Mouse (Mus musculus) midbrain, embryonic 14.5 days (tissue): ENCODE results near the gene Oit3. TPM values are rescaled to one million over a fixed set of nuclear protein-coding genes. Genes with fewer than 3 reads are reported as not detected.
A peak's percentile ranks its signal among the peaks of the same experiment; 100 is the strongest.

Source experiments
- ATAC-seq: fragments of 200-750 bp; cut with Nextera tagmentation; 2 replicates; pipeline ENCODE4 v1.8.0; 2017; ENCODE audit warnings: moderate number of reproducible peaks, moderate library complexity; ENCODE audit not compliant: low FRiP score, low TSS enrichment
- DNase-seq: peaks from one replicate; pipeline ENCODE4 v3.0.0-alpha.2; 2015
- H3K27ac ChIP-seq: fragments of 300-500 bp; sonication (generic); replicated peaks from 2 replicates; pipeline ENCODE4 v1.5.1; 2014; ENCODE audit warnings: mild to moderate bottlenecking, low read depth, low read length, moderate library complexity
- H3K27me3 ChIP-seq: fragments of 300-500 bp; sonication (generic); 2 replicates; pipeline ENCODE4 v1.6.1; 2014; ENCODE audit warnings: low read length, control low read depth, mixed read lengths; ENCODE audit not compliant: control insufficient read depth, insufficient read depth
- H3K36me3 ChIP-seq: fragments of 300-500 bp; sonication (generic); 2 replicates; pipeline ENCODE4 v1.6.1; 2014; ENCODE audit warnings: low read length, control low read depth; ENCODE audit not compliant: control insufficient read depth, insufficient read depth
- H3K4me1 ChIP-seq: fragments of 300-500 bp; sonication (generic); 2 replicates; pipeline ENCODE4 v1.6.1; 2014; ENCODE audit warnings: mild to moderate bottlenecking, antibody characterized with exemption, low read length, control low read depth; ENCODE audit not compliant: control insufficient read depth, insufficient read depth
- H3K4me2 ChIP-seq: fragments of 300-500 bp; sonication (generic); 2 replicates; pipeline ENCODE4 v1.6.1; 2014; ENCODE audit warnings: mild to moderate bottlenecking, low read length, moderate library complexity
- H3K4me3 ChIP-seq: fragments of 300-500 bp; sonication (generic); replicated peaks from 2 replicates; pipeline ENCODE4 v1.5.1; 2014; ENCODE audit warnings: low read depth, low read length
- H3K9ac ChIP-seq: fragments of 300-500 bp; sonication (generic); replicated peaks from 2 replicates; pipeline ENCODE4 v1.6.1; 2014; ENCODE audit warnings: mild to moderate bottlenecking, low read length, moderate library complexity
- H3K9me3 ChIP-seq: fragments of 300-500 bp; sonication (generic); 2 replicates; pipeline ENCODE4 v1.6.1; 2016; ENCODE audit warnings: low read length, control low read depth, mixed read lengths; ENCODE audit not compliant: control insufficient read depth
- WGBS: fragments of 180-500 bp; shearing (Covaris S2); extraction: QIAGEN DNeasy Blood & Tissue Kit; methylation state at CpG from one replicate; pipeline ENCODE4 v1.1.7; 2014; 5-methylcytosine and 5-hydroxymethylcytosine counted together
- polyA plus RNA-seq: library from polyadenylated mRNA; unstranded; fragments of >200 nt; fragmentation: Nextera tagmentation; extraction: Ambion mirVana; gene quantifications from 2 replicates; pipeline ENCODE4 v1.2.1, GENCODE M21; 2014

Gene Oit3
- polyA plus RNA-seq: 0.39 TPM in 1 of 2 replicates, not detected in the other

GRCm38 (mm10) chr10:59441735-59442134 lies at the start of gene Oit3:
Oit3 (minus strand) TSS chr10:59441778.
- Histone ChIP-seq H3K9ac (no peak within 1 kb of the TSS), H3K27ac (no peak within 1 kb of the TSS), H3K36me3 (no peaks in the 10 kb centered on the region), H3K4me3 (no peak within 1 kb of the TSS), H3K4me1 (no peaks in the 10 kb centered on the region), H3K9me3 (no peaks in the 10 kb centered on the region), H3K27me3 (no peaks in the 10 kb centered on the region), H3K4me2 (no peak within 1 kb of the TSS)
- WGBS: 89% methylated on average over 11 of the region's 11 CpGs
- ATAC-seq (no peak), DNase-seq (no peak)

- WGBS: 79% methylated on average over 8 of the region's 8 CpGs
- no peak for ATAC-seq
- H3K27me3 ChIP-seq: no peaks in the 10 kb centered on the region
- peak; percentile 57 for DNase-seq
- H3K4me1 ChIP-seq: no peaks in the 10 kb centered on the region
- no peak overlapping the region for H3K27ac ChIP-seq
- H3K4me3 ChIP-seq: no peak overlapping the region
- H3K36me3 ChIP-seq: no peaks in the 10 kb centered on the region
- H3K4me2 ChIP-seq: no peak overlapping the region
- H3K9me3 ChIP-seq: peaks cover 6% of the 10 kb centered on the region
- no peak overlapping the region for H3K9ac ChIP-seq
Measured at GRCm38 (mm10) chr10:59490920-59491319, 49.3 kb upstream of the Oit3 start.

- H3K4me3 ChIP-seq: no peak overlapping the region
- no peaks in the 10 kb centered on the region for H3K4me1 ChIP-seq
- 92% methylated on average over 1 of the region's 1 CpGs for WGBS
- no peak overlapping the region for H3K9ac ChIP-seq
- H3K9me3 ChIP-seq: peaks cover 6% of the 10 kb centered on the region
- DNase-seq: no peak
- no peaks in the 10 kb centered on the region for H3K27me3 ChIP-seq
- H3K4me2 ChIP-seq: no peak overlapping the region
- no peak overlapping the region for H3K27ac ChIP-seq
- no peak for ATAC-seq
- no peaks in the 10 kb centered on the region for H3K36me3 ChIP-seq
Measured at GRCm38 (mm10) chr10:59489411-59489810, 47.8 kb upstream of the Oit3 start.

GRCm38 (mm10) chr10:59487351-59487750 lies 45.8 kb upstream of the Oit3 start:
- H3K27ac ChIP-seq: no peak overlapping the region
- ATAC-seq (no peak), DNase-seq (no peak)
- no peak overlapping the region for H3K9ac ChIP-seq
- H3K27me3 ChIP-seq: no peaks in the 10 kb centered on the region
- no peaks in the 10 kb centered on the region for H3K4me1 ChIP-seq
- no peak overlapping the region for H3K4me2 ChIP-seq
- peaks cover 6% of the 10 kb centered on the region for H3K9me3 ChIP-seq
- H3K4me3 ChIP-seq: no peak overlapping the region
- WGBS: 85% methylated on average over 2 of the region's 2 CpGs
- H3K36me3 ChIP-seq: no peaks in the 10 kb centered on the region

GRCm38 (mm10) chr10:59484318-59484717 lies 42.7 kb upstream of the Oit3 start:
- Histone ChIP-seq H3K9me3 (no peaks in the 10 kb centered on the region), H3K27ac (no peak overlapping the region), H3K9ac (no peak overlapping the region), H3K4me2 (no peak overlapping the region), H3K36me3 (no peaks in the 10 kb centered on the region), H3K27me3 (no peaks in the 10 kb centered on the region), H3K4me1 (no peaks in the 10 kb centered on the region), H3K4me3 (no peak overlapping the region)
- ATAC-seq (no peak), DNase-seq (no peak)
- WGBS: 91% methylated on average over 6 of the region's 6 CpGs

GRCm38 (mm10) chr10:59481381-59481780 lies 39.8 kb upstream of the Oit3 start:
- Histone ChIP-seq H3K4me2 (no peak overlapping the region), H3K4me3 (no peak overlapping the region), H3K36me3 (no peaks in the 10 kb centered on the region), H3K4me1 (no peaks in the 10 kb centered on the region), H3K27ac (no peak overlapping the region), H3K27me3 (no peaks in the 10 kb centered on the region), H3K9me3 (0 out of 2 replicates have a peak, but pooled peaks cover 3% of the 10 kb centered on the region), H3K9ac (no peak overlapping the region)
- DNase-seq (no peak), ATAC-seq (no peak)
- WGBS: 94% methylated on average over 5 of the region's 5 CpGs

GRCm38 (mm10) chr10:59470451-59470850 lies 28.9 kb upstream of the Oit3 start:
- Histone ChIP-seq H3K4me1 (no peaks in the 10 kb centered on the region), H3K4me2 (no peak overlapping the region), H3K9ac (no peak overlapping the region), H3K9me3 (no peaks in the 10 kb centered on the region), H3K36me3 (0 out of 2 replicates have a peak, but pooled peaks cover 1% of the 10 kb centered on the region), H3K4me3 (no peak overlapping the region), H3K27me3 (no peaks in the 10 kb centered on the region), H3K27ac (no peak overlapping the region)
- 82% methylated on average over 5 of the region's 5 CpGs for WGBS
- ATAC-seq (no peak), DNase-seq (no peak)

GRCm38 (mm10) chr10:59467297-59467696 lies 25.7 kb upstream of the Oit3 start:
- Histone ChIP-seq H3K4me3 (no peak overlapping the region), H3K4me1 (no peaks in the 10 kb centered on the region), H3K4me2 (no peak overlapping the region), H3K36me3 (0 out of 2 replicates have a peak, but pooled peaks cover 4% of the 10 kb centered on the region), H3K9me3 (no peaks in the 10 kb centered on the region), H3K9ac (no peak overlapping the region), H3K27ac (no peak overlapping the region), H3K27me3 (no peaks in the 10 kb centered on the region)
- DNase-seq (no peak), ATAC-seq (no peak)
- 90% methylated on average over 12 of the region's 12 CpGs for WGBS

- Histone ChIP-seq H3K4me2 (no peak overlapping the region), H3K9me3 (no peaks in the 10 kb centered on the region), H3K4me3 (no peak overlapping the region), H3K9ac (no peak overlapping the region), H3K27me3 (no peaks in the 10 kb centered on the region), H3K36me3 (0 out of 2 replicates have a peak, but pooled peaks cover 4% of the 10 kb centered on the region), H3K4me1 (no peaks in the 10 kb centered on the region), H3K27ac (no peak overlapping the region)
- WGBS: 81% methylated on average over 4 of the region's 4 CpGs
- no peak for DNase-seq
- no peak for ATAC-seq
Measured at GRCm38 (mm10) chr10:59466626-59467025, 25.0 kb upstream of the Oit3 start.
